Mouse (Mus musculus) lung, embryonic 15.5 days (tissue): Measurements from ENCODE around the gene Wif1. TPM values are rescaled to one million over a fixed set of nuclear protein-coding genes. Genes with fewer than 3 reads are reported as not detected.

ENCODE experiments used
- ATAC-seq: fragments of 200-750 bp; cut with Nextera tagmentation; 2 replicates; pipeline ENCODE4 v1.8.0; 2017; ENCODE audit warnings: moderate number of reproducible peaks, borderline replicate concordance; ENCODE audit not compliant: low FRiP score, low TSS enrichment; ENCODE audit errors: extremely low read depth
- H3K27ac ChIP-seq: fragments of 300-500 bp; sonication (generic); 2 replicates; pipeline ENCODE4 v1.5.1; 2015; ENCODE audit warnings: moderate library complexity, mild to moderate bottlenecking, inconsistent platforms
- H3K27me3 ChIP-seq: fragments of 300-500 bp; sonication (generic); 2 replicates; pipeline ENCODE4 v1.6.1; 2015; ENCODE audit warnings: inconsistent platforms
- H3K36me3 ChIP-seq: fragments of 300-500 bp; sonication (generic); 2 replicates; pipeline ENCODE4 v1.6.1; 2015; ENCODE audit warnings: inconsistent platforms
- H3K4me1 ChIP-seq: fragments of 300-500 bp; sonication (generic); 2 replicates; pipeline ENCODE4 v1.6.1; 2015; ENCODE audit warnings: inconsistent platforms
- H3K4me2 ChIP-seq: fragments of 300-500 bp; sonication (generic); 2 replicates; pipeline ENCODE4 v1.6.1; 2015; ENCODE audit warnings: inconsistent platforms, mild to moderate bottlenecking, moderate library complexity
- H3K4me3 ChIP-seq: fragments of 300-500 bp; sonication (generic); 2 replicates; pipeline ENCODE4 v1.5.1; 2015; ENCODE audit warnings: mild to moderate bottlenecking, inconsistent platforms
- H3K9ac ChIP-seq: fragments of 300-500 bp; sonication (generic); 2 replicates; pipeline ENCODE4 v1.6.1; 2015; ENCODE audit warnings: inconsistent platforms
- H3K9me3 ChIP-seq: fragments of 300-500 bp; sonication (generic); 2 replicates; pipeline ENCODE4 v1.6.1; 2016; ENCODE audit warnings: inconsistent platforms
- WGBS: fragments of 180-500 bp; shearing (Covaris S2); methylation state at CpG from one replicate; pipeline ENCODE4 v1.1.7; 2015; 5-methylcytosine and 5-hydroxymethylcytosine counted together
- polyA plus RNA-seq: library from polyadenylated mRNA; unstranded; fragments of >200 nt; fragmentation: Nextera tagmentation; extraction: Ambion mirVana; gene quantifications from 2 replicates; pipeline ENCODE4 v1.2.1, GENCODE M21; 2015

Wif1 gene
- polyA plus RNA-seq, 1 experiment from 2014 or later = 16.4 TPM

GRCm38 (mm10) chr10:121129000-121129925 lies 95.5 kb downstream of the Wif1 start:
- no peak overlapping the region for H3K4me3 ChIP-seq
- H3K9ac ChIP-seq = no peak overlapping the region
- peak overlapping the region; percentile 32 for H3K4me2 ChIP-seq
- no peak overlapping the region; the same call in 1 of the 2 replicates for H3K27ac ChIP-seq
- H3K4me1 ChIP-seq = peaks cover 10% of the 10 kb centered on the region
- H3K27me3 ChIP-seq = no peaks in the 10 kb centered on the region
- WGBS = 36% methylated on average over 20 of the region's 20 CpGs
- no peaks in the 10 kb centered on the region for H3K9me3 ChIP-seq
- no peaks in the 10 kb centered on the region for H3K36me3 ChIP-seq
- no peak for ATAC-seq

Other genes with a start within 250 kb of the Wif1 start
- gene Msrb3, start 134.9 kb upstream of the Wif1 start, polyA plus RNA-seq = 15.3 and 15.8 TPM in 2 replicates
- gene Lemd3, start 54.6 kb upstream of the Wif1 start, polyA plus RNA-seq = 2.6 and 2.8 TPM in 2 replicates